Mouse (Mus musculus) forebrain, embryonic 10.5 days (tissue): ENCODE data around the gene Agrp. TPM values are rescaled to one million over a fixed set of nuclear protein-coding genes. Genes with fewer than 3 reads are reported as not detected.
A peak's percentile ranks its signal among the peaks of the same experiment; 100 is the strongest.
"Not testable (repeated sequence)": the region's sequence is repeated elsewhere in the genome, so short reads cannot be mapped to it uniquely, and the experiment has no call there.

Source experiments
- DNase-seq: peaks from one replicate; pipeline ENCODE4 v3.0.0-alpha.2; 2017; ENCODE audit warnings: low spot score; ENCODE audit errors: extremely low spot score
- H3K27ac ChIP-seq: fragments of 300-500 bp; sonication (generic); 2 replicates; pipeline ENCODE4 v1.5.1; 2016; ENCODE audit warnings: mild to moderate bottlenecking
- H3K27me3 ChIP-seq: fragments of 300-500 bp; sonication (generic); 2 replicates; pipeline ENCODE4 v1.6.1; 2016; ENCODE audit warnings: mild to moderate bottlenecking; ENCODE audit not compliant: poor library complexity, severe bottlenecking
- H3K36me3 ChIP-seq: fragments of 300-500 bp; sonication (generic); replicated peaks from 2 replicates; pipeline ENCODE4 v1.6.1; 2016; ENCODE audit warnings: mild to moderate bottlenecking, moderate library complexity
- H3K4me1 ChIP-seq: fragments of 300-500 bp; sonication (generic); 2 replicates; pipeline ENCODE4 v1.6.1; 2016
- H3K4me3 ChIP-seq: fragments of 300-500 bp; sonication (generic); 2 replicates; pipeline ENCODE4 v1.5.1; 2016; ENCODE audit warnings: mild to moderate bottlenecking, moderate library complexity
- H3K9me3 ChIP-seq: fragments of 300-500 bp; sonication (generic); 2 replicates; pipeline ENCODE4 v1.6.1; 2016; ENCODE audit warnings: mild to moderate bottlenecking, moderate library complexity
- WGBS: fragments of 180-500 bp; shearing (Covaris S2); methylation state at CpG from one replicate; pipeline ENCODE4 v1.1.7; 2016; 5-methylcytosine and 5-hydroxymethylcytosine counted together
- polyA plus RNA-seq: library from polyadenylated mRNA; unstranded; fragments of >200 nt; fragmentation: Nextera tagmentation; extraction: Ambion mirVana; gene quantifications from 2 replicates; pipeline ENCODE4 v1.2.1, GENCODE M21; 2016

Agrp gene
- polyA plus RNA-seq, 1 experiment from 2014 or later = 0.38 TPM

- no peak for DNase-seq
- no peaks in the 10 kb centered on the region for H3K36me3 ChIP-seq
Measured at GRCm38 (mm10) chr8:105575538-105575937, 61.7 kb downstream of the Agrp start.

DNA sequence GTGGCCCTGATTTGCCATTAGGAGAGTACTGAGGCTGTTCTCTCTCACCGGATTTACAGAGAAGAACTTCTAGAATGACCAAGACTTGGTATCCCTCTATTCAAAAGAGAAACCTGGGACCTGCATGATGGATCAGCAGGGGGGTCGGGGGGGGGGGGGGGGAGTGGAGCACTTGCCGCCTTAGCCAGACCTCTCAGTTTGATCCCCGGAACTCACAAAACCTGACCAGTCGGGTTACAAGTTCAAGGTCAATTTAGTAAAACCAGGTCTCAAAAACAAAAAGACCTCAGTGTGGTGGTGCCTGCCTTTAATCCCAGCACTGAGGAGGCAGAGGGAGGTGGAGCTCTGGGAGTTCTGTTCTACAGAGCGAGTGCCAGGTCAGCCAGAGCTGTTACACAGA lies 62.5 kb downstream of the Agrp start:
- no peak for DNase-seq
- no peaks in the 10 kb centered on the region for H3K9me3 ChIP-seq
- H3K36me3 ChIP-seq = no peaks in the 10 kb centered on the region
- no peaks in the 10 kb centered on the region for H3K4me1 ChIP-seq
- no peak overlapping the region for H3K27ac ChIP-seq
- H3K27me3 ChIP-seq = no peaks in the 10 kb centered on the region
- H3K4me3 ChIP-seq = no peak overlapping the region
- WGBS = 49% methylated on average over 6 of the region's 6 CpGs

More at GRCm38 (mm10) chr8:105575538-105575937, 61.7 kb downstream of the Agrp start:
- Histone ChIP-seq H3K4me1 (no peaks in the 10 kb centered on the region), H3K4me3 (no peak overlapping the region), H3K27ac (no peak overlapping the region), H3K9me3 (no peaks in the 10 kb centered on the region), H3K27me3 (no peaks in the 10 kb centered on the region)
- WGBS = 83% methylated on average over 3 of the region's 3 CpGs

GRCm38 (mm10) chr8:105573427-105573826 lies 63.8 kb downstream of the Agrp start:
- no peaks in the 10 kb centered on the region for H3K4me1 ChIP-seq
- no peaks in the 10 kb centered on the region for H3K36me3 ChIP-seq
- no peak overlapping the region for H3K27ac ChIP-seq
- H3K4me3 ChIP-seq = no peak overlapping the region
- H3K27me3 ChIP-seq = no peaks in the 10 kb centered on the region
- no peaks in the 10 kb centered on the region for H3K9me3 ChIP-seq
- no peak for DNase-seq

DNA sequence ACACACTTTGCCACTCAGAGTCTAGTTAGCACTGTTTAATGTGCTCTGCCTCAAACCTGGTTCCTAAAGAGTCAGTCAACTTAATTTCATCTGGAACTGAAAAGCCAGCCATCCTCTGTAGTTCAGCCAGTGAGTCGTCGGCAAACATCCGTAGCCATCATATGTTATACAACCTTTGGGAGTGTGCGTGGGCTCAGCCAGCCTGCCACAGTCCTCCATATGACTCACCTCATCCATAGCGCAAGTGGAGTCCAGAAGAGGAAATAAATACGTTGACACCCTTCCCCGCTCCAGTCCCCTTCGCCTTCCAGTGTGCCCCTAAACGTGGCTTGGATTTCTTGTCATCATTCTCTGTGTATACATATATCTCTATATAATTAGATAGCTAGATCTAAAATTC lies 65.4 kb downstream of the Agrp start:
- peaks cover 8% of the 10 kb centered on the region for H3K27me3 ChIP-seq
- H3K4me1 ChIP-seq = peaks cover 7% of the 10 kb centered on the region
- H3K9me3 ChIP-seq = no peaks in the 10 kb centered on the region
- 92% methylated on average over 9 of the region's 9 CpGs for WGBS
- no peak overlapping the region for H3K4me3 ChIP-seq
- DNase-seq = no peak
- H3K27ac ChIP-seq = no peak overlapping the region
- no peaks in the 10 kb centered on the region for H3K36me3 ChIP-seq

DNA sequence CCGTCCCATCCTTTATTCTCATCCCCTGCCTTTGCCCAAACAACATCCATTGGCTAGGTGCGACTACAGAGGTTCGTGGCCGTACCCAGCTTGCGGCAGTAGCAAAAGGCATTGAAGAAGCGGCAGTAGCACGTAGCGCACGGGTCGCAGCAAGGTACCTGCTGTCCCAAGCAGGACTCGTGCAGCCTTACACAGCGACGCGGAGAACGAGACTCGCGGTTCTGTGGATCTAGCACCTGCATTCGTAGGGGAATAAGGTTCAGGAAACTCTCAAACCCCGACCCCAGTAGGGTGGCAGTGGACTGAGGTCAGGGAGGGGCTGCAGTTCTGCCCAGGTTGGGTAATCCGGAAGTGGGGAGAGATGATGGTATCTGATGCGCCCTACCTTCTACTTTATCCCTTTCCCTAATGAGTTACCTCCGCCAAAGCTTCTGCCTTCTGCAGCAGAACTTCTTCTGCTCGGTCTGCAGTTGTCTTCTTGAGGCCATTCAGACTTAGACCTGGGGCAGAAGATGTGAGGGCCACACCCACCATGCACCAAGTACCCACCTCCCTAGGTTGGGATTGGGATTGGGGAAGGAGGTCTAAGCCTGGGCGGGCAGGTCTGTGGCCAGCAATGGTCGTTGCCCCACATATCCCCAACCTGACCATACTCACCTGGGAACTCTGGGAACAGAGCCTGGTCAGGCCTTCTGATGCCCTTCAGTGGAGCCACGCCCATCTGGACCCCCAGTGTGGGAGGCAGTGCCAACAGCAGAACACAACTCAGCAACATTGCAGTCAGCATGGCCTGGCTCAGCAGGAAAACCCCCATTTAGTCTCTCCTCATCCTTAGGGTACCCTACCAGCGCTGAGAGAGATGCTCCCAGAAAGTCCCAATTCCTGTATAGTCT lies 70.2 kb downstream of the Agrp start:
- DNase-seq = peak; percentile 33
- peaks cover 8% of the 10 kb centered on the region for H3K27me3 ChIP-seq
- peak overlapping the region; percentile 86 for H3K27ac ChIP-seq
- H3K36me3 ChIP-seq = 0 out of 2 replicates have a peak, but pooled peaks cover 2% of the 10 kb centered on the region
- H3K4me3 ChIP-seq = peak overlapping the region; percentile 80
- 29% methylated on average over 27 of the region's 27 CpGs for WGBS
- peaks cover 28% of the 10 kb centered on the region for H3K4me1 ChIP-seq
- no peaks in the 10 kb centered on the region for H3K9me3 ChIP-seq

DNA sequence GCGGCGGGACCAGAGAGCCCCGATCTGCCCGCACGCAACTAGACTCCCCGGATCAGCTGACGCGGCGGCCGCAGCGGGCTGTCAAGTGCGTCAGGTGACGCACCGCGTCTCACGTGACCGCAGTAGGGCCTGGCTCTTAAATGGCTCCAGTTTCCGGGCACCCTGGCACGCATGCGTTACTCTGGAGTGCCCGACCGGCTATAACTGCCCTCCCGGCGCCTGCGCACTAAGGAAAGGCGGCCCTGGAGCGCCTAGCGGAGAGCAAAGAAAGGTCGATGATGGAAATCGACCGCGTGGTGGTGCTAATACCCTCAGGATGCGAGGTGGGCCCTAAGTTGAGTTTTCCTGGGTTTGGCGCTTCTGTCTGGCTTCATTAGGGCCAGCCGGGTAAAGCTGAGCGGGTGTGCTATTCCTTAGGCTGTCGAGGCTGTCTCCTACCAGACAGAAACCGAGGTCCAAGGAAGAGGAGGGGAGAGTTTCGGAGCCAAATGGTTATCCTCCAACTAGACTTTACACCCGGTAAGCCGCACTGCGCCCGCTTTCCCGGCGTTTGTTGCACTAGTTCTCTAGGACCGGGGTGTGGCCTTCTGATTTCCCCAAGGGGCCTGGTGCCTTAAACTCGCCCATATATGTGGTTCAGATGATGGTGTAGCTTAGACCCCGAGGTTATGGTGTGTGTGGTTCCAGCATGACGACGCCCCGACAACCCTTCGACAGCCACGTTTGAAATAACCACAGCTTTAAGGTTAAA lies 71.1 kb downstream of the Agrp start, which contains the start of gene Atp6v0d1:
Gene Atp6v0d1, minus strand, starts transcription at position 96 of the 751 bp plus-strand sequence.
- Histone ChIP-seq H3K36me3 (0 out of 2 replicates have a peak, but pooled peaks cover 2% of the 10 kb centered on the region), H3K4me3 (peak within 1 kb of the TSS; percentile 80), H3K27ac (peak within 1 kb of the TSS; percentile 86), H3K4me1 (peaks cover 28% of the 10 kb centered on the region), H3K27me3 (peaks cover 8% of the 10 kb centered on the region), H3K9me3 (no peaks in the 10 kb centered on the region)
- WGBS = 4% methylated on average over 52 of the region's 53 CpGs
- DNase-seq = peak; percentile 100

DNA sequence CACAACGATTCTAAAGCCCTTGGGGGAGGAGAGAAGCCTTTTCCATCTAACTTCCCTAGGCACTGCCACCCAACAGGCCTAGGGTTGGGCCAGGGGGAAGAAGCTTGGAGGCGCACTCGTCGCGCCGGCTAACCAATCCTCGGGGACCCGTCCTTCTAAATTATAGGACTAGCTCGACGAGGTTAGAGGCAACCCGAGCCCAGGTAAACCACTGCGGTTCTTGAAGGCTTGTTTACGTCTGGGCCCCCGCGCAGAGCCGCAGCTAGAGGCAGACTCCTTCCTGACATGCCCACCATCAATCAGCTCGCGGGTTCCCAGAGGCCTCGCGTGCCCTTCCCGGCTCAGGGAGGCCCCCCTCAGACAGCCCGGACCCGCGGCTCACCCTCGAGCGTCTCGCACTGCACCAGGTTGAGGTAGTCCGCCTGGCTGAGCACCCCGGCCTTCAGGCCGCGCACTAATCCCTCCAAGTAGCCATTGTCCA lies 71.8 kb downstream of the Agrp start:
- Histone ChIP-seq H3K27ac (peak overlapping the region; percentile 86), H3K9me3 (no peaks in the 10 kb centered on the region), H3K36me3 (0 out of 2 replicates have a peak, but pooled peaks cover 2% of the 10 kb centered on the region), H3K4me1 (peaks cover 28% of the 10 kb centered on the region), H3K27me3 (peaks cover 8% of the 10 kb centered on the region), H3K4me3 (peak overlapping the region; percentile 80)
- under 1% methylated on average over 31 of the region's 31 CpGs for WGBS
- no peak for DNase-seq

- Histone ChIP-seq H3K4me1 (peaks cover 28% of the 10 kb centered on the region), H3K4me3 (peak overlapping the region; percentile 80)
- H3K9me3 ChIP-seq, H3K27me3 ChIP-seq, DNase-seq, H3K27ac ChIP-seq, H3K36me3 ChIP-seq: not testable (repeated sequence)
- 88% methylated on average over 9 of the region's 9 CpGs for WGBS
Measured at GRCm38 (mm10) chr8:105564573-105565229, 72.5 kb downstream of the Agrp start.

- no peak for DNase-seq
- H3K9me3 ChIP-seq = no peaks in the 10 kb centered on the region
- H3K36me3 ChIP-seq = 0 out of 2 replicates have a peak, but pooled peaks cover 2% of the 10 kb centered on the region
- no peak overlapping the region for H3K4me3 ChIP-seq
- peaks cover 8% of the 10 kb centered on the region for H3K27me3 ChIP-seq
- H3K4me1 ChIP-seq = peaks cover 28% of the 10 kb centered on the region
- WGBS = 86% methylated on average over 1 of the region's 1 CpGs
- H3K27ac ChIP-seq = no peak overlapping the region
Measured at GRCm38 (mm10) chr8:105563871-105564270, 73.3 kb downstream of the Agrp start.

GRCm38 (mm10) chr8:105562863-105563262 lies 74.3 kb downstream of the Agrp start:
- Histone ChIP-seq H3K4me1 (peaks cover 28% of the 10 kb centered on the region), H3K27ac (no peak overlapping the region), H3K9me3 (no peaks in the 10 kb centered on the region), H3K27me3 (peaks cover 8% of the 10 kb centered on the region), H3K36me3 (0 out of 2 replicates have a peak, but pooled peaks cover 2% of the 10 kb centered on the region), H3K4me3 (no peak overlapping the region)
- DNase-seq = no peak
- WGBS = 91% methylated on average over 3 of the region's 3 CpGs

DNA sequence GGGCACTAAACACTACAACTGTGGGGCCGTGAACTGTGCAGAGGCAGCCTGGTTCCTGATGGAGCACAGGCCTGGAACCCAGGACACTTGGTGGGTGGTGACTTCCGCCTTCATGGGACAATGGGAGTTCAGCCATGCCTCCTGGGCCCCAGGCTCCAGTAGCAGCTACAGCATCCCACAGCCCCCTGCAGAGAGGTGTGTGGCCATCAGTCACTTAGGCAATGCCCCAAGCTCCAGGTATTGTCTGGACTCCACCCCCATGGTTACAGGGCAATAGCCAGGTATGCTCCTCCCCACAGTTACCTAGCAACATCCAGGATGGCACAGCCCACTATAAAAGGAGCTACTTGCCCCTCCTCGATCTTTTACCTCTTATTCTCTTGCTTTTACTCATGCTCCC lies 82.0 kb downstream of the Agrp start:
- H3K27ac ChIP-seq = no peak overlapping the region
- WGBS = 71% methylated on average over 3 of the region's 3 CpGs
- H3K4me3 ChIP-seq = no peak overlapping the region
- H3K27me3 ChIP-seq = no peaks in the 10 kb centered on the region
- H3K4me1 ChIP-seq = 0 out of 2 replicates have a peak, but pooled peaks cover 3% of the 10 kb centered on the region
- no peaks in the 10 kb centered on the region for H3K36me3 ChIP-seq
- H3K9me3 ChIP-seq = no peaks in the 10 kb centered on the region
- no peak for DNase-seq

DNA sequence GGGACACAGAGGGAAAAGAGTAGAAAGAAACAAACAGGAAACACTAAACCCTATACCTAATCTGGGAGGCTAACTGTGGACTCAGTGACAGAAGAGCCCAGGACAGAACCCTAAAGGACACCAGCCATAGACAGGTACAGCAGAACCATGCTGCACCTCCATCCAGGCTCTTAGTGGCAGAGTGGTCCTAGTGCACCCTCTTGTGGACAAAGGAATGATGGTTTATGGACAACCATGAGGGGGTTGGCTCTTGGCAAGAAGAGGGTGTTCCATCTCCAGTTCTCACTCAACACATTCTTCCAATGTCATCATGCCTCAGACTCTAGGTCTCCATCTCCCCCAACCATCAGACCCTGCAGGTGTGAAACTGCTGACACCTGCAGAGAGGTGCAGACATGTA lies 83.1 kb downstream of the Agrp start:
- no peaks in the 10 kb centered on the region for H3K9me3 ChIP-seq
- no peaks in the 10 kb centered on the region for H3K36me3 ChIP-seq
- H3K27me3 ChIP-seq = no peaks in the 10 kb centered on the region
- H3K4me1 ChIP-seq = 0 out of 2 replicates have a peak, but pooled peaks cover 3% of the 10 kb centered on the region
- H3K4me3 ChIP-seq = no peak overlapping the region
- peak; percentile 51 for DNase-seq
- H3K27ac ChIP-seq = no peak overlapping the region
